Mouse (Mus musculus): ENCODE results near the gene Rtbdn. TPM values are rescaled to one million over a fixed set of nuclear protein-coding genes. Genes with fewer than 3 reads are reported as not detected.
A peak's percentile ranks its signal among the peaks of the same experiment; 100 is the strongest.

Gene Rtbdn
- total and polyA plus RNA-seq, 2 experiments from 2014 or later, result 3.5 to 10.4 TPM

DNA sequence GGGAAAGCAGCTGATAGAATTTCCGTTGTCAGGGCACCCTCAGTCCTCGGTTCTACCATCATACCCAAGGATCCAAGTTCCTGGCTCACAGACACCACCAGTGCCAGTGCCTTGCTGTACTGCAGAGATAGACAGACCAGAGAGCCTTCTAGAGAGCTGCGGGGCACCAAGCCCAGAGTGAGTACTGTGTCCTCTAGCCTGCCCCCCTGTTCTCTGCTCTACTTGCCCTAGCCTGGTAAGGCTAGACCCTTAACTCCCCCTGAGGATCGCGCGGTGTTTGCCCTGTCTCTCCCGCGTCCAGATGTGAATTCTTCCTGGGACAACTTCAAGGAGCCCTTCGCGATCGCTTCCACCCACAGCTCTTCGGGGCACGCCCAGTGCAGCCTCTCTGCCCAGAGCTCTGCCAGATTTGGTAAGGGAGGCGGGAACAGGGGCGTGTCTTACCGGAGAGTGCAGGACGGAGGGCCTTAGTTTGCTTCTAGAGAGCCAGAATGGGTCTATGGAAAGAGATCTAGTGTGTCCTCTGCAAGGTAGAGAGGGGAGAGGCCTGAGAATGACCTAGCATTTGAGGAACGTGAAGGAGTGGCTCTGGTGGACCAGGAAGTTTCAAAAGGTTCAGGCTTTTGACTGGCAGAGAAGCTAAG, 5.9 kb downstream of the Rtbdn start:
- Histone ChIP-seq H3K4me3 (ENCODE audit: low read depth, low read length) (no peak overlapping the region), H3K4me2 (ENCODE audit: low read depth) (no peak overlapping the region), H3K4me1 (ENCODE audit: insufficient read depth) (no peaks in the 10 kb centered on the region), H3K9me3 (ENCODE audit: low read length) (no peaks in the 10 kb centered on the region), H3K36me3 (ENCODE audit: insufficient read depth) (peaks cover 11% of the 10 kb centered on the region; the same call in 1 of the 2 replicates), H3K9ac (no peak overlapping the region), H3K27me3 (ENCODE audit: insufficient read depth, low read length) (peaks cover 17% of the 10 kb centered on the region; the same call in 1 of the 2 replicates), H3K27ac (ENCODE audit: low read depth, low read length) (no peak overlapping the region)
- WGBS, result 8% methylated on average over 18 of the region's 18 CpGs
- ATAC-seq (no peak), DNase-seq (no peak)
- TF ChIP-seq CTCF (IDR thresholded peaks at IDR 0.05; ENCODE audit: low read depth), result no peak

DNA sequence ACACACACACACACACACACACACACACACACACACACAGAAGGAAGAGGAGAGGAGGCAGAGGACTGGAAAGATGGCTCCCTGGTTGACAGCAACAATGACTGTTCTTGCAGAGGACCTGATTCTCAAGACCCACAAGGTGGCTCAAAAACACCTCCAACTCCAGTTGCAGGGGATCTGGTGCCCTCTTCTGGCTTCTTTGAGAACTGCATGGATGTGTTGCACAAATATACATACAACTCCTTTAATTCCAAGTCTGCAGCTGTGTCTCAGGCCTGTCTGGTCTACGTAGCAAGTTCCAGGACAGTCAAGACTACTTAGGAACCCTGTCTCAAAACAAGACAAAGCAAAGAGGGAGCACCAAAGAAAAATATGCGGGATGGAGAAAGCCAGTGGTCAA, 10.0 kb downstream of the Rtbdn start:
- 39% methylated on average over 2 of the region's 2 CpGs for WGBS
- peaks cover 24% of the 10 kb centered on the region for H3K36me3 ChIP-seq (ENCODE audit: insufficient read depth)

DNA sequence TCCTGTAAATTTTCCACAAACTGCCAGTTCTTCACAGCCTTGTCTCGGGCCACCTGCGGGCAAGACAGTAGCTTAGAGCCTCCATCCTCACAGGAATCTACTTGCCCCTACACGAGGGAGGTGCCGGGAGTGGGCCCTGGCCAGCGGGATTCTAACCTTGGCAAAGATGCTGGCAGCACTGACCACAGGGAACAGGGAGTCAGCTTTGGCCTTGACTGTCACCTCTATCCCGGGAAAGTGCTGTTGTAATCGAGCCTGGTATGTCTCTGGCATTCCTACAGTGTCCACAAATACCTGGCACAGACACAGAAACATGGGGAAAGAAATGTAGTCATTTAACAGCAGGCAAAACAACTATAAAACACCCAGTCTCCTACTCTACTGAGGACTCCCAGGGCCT, 13.0 kb downstream of the Rtbdn start:
- H3K4me1 ChIP-seq (ENCODE audit: insufficient read depth), result peaks cover under 1% of the 10 kb centered on the region; the same call in 1 of the 2 replicates
- no peak overlapping the region for H3K4me3 ChIP-seq (ENCODE audit: low read depth, low read length)
- WGBS, result 89% methylated on average over 7 of the region's 7 CpGs
- DNase-seq (no peak), ATAC-seq (no peak)
- H3K4me2 ChIP-seq (ENCODE audit: low read depth), result no peak overlapping the region
- TF ChIP-seq CTCF (IDR thresholded peaks at IDR 0.05; ENCODE audit: low read depth), result no peak
- peaks cover 24% of the 10 kb centered on the region for H3K36me3 ChIP-seq (ENCODE audit: insufficient read depth)
- no peaks in the 10 kb centered on the region for H3K27me3 ChIP-seq (ENCODE audit: insufficient read depth, low read length)
- no peak overlapping the region for H3K9ac ChIP-seq
- H3K9me3 ChIP-seq (ENCODE audit: low read length), result no peaks in the 10 kb centered on the region
- H3K27ac ChIP-seq (ENCODE audit: low read depth, low read length), result no peak overlapping the region

More for the DNA sequence above, 10.0 kb downstream of the Rtbdn start:
- peaks cover 8% of the 10 kb centered on the region; the same call in 1 of the 2 replicates for H3K27me3 ChIP-seq (ENCODE audit: insufficient read depth, low read length)
- ATAC-seq (peak; percentile 42; the same call in 1 of the 2 replicates), DNase-seq (peak; percentile 84)
- H3K4me2 ChIP-seq (ENCODE audit: low read depth), result no peak overlapping the region
- H3K27ac ChIP-seq (ENCODE audit: low read depth, low read length), result no peak overlapping the region
- peak; percentile 89 for TF ChIP-seq CTCF (IDR thresholded peaks at IDR 0.05; ENCODE audit: low read depth)
- H3K9ac ChIP-seq, result no peak overlapping the region
- no peaks in the 10 kb centered on the region for H3K9me3 ChIP-seq (ENCODE audit: low read length)
- no peak overlapping the region for H3K4me3 ChIP-seq (ENCODE audit: low read depth, low read length)
- H3K4me1 ChIP-seq (ENCODE audit: insufficient read depth), result no peaks in the 10 kb centered on the region

DNA sequence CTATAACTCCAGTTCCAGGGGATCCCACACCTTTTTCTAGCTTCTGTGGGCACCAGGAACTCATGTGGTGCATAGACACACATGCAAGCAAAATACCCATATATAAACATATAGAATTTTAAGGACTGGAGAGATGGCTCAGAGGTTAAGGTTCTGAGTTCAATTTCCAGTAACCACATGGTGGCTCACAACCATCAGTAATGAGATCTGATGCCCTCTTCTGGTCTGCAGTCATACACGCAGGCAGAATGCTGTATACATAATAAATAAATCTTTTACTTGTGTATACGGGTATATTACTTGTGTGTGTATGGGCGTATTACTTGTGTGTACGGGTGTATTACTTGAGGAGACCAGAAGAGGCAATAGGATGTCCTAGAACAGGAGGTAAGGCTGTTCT, 17.2 kb downstream of the Rtbdn start:
- no peaks in the 10 kb centered on the region for H3K27me3 ChIP-seq (ENCODE audit: insufficient read depth, low read length)
- H3K4me1 ChIP-seq (ENCODE audit: insufficient read depth), result peaks cover 7% of the 10 kb centered on the region; the same call in 1 of the 2 replicates
- H3K4me3 ChIP-seq (ENCODE audit: low read depth, low read length), result no peak overlapping the region
- 86% methylated on average over 4 of the region's 4 CpGs for WGBS
- no peaks in the 10 kb centered on the region for H3K9me3 ChIP-seq (ENCODE audit: low read length)
- no peak for ATAC-seq
- H3K27ac ChIP-seq (ENCODE audit: low read depth, low read length), result no peak overlapping the region
- 0 out of 2 replicates have a peak, but pooled peaks have one; percentile 20 for TF ChIP-seq CTCF (IDR thresholded peaks at IDR 0.05; ENCODE audit: low read depth)
- no peak for DNase-seq
- H3K9ac ChIP-seq, result no peak overlapping the region
- H3K4me2 ChIP-seq (ENCODE audit: low read depth), result no peak overlapping the region
- peaks cover 6% of the 10 kb centered on the region; the same call in 1 of the 2 replicates for H3K36me3 ChIP-seq (ENCODE audit: insufficient read depth)

DNA sequence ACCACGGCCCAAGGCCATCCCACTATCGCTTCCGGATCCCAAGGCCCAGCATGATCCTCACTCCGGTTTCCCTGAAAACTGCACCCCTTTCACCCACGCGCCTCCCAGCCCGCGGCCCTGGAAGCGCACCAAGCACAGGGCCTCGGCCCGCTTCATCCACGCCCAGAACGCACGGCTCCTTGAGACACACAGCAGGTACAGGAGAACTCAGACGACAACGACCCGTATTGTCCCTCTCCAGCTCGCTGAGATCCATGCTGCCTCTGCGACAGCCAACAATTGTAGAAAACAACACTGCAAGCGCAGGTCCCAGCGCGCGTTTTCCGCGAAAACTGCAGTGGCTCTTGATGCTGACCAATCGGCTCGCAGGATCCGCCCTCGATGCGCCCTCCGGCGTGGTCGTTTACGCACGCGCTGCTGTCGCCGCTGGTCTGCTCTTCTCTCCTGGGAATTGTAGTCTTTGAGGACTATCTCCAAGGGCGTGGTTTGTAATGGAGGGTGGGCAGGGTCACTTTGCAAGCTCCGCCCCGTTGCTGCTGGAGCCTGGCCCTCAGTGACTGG, 19.0 kb downstream of the Rtbdn start:
- 0 out of 2 replicates have a peak overlapping the region, but pooled peaks have one; percentile 29 for H3K27ac ChIP-seq (ENCODE audit: low read depth, low read length)
- peak overlapping the region; percentile 62 for H3K4me3 ChIP-seq (ENCODE audit: low read depth, low read length)
- H3K4me1 ChIP-seq (ENCODE audit: insufficient read depth), result peaks cover 10% of the 10 kb centered on the region
- peak; percentile 91 for ATAC-seq
- no peaks in the 10 kb centered on the region for H3K9me3 ChIP-seq (ENCODE audit: low read length)
- peak overlapping the region; percentile 93 for H3K4me2 ChIP-seq (ENCODE audit: low read depth)
- H3K9ac ChIP-seq, result peak overlapping the region; percentile 64
- no peak for TF ChIP-seq CTCF (IDR thresholded peaks at IDR 0.05; ENCODE audit: low read depth)
- peak; percentile 97 for DNase-seq
- H3K36me3 ChIP-seq (ENCODE audit: insufficient read depth), result 0 out of 2 replicates have a peak, but pooled peaks cover 2% of the 10 kb centered on the region
- 1% methylated on average over 41 of the region's 41 CpGs for WGBS
- no peaks in the 10 kb centered on the region for H3K27me3 ChIP-seq (ENCODE audit: insufficient read depth, low read length)

DNA sequence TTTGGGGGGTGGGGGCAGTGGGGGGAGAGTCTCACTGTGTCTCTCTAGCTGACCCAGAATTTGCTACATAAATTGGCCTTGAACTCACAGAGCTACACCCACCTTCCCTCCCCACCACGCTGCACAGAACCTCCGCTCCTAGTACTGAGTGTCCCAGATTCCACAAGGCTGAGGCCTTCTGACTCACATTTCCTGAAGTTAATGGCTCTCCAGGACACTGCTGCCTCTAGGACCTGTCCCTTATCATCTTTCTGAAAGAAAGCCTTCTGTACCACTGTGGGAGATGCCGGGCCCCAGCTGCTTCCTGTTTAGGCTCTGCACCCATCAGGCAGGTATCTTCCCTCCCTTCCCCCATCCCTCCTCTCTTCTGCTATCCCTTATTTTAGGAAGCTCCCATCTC, 19.8 kb downstream of the Rtbdn start:
- Histone ChIP-seq H3K4me3 (ENCODE audit: low read depth, low read length) (no peak overlapping the region), H3K4me1 (ENCODE audit: insufficient read depth) (peaks cover 16% of the 10 kb centered on the region), H3K27me3 (ENCODE audit: insufficient read depth, low read length) (no peaks in the 10 kb centered on the region), H3K9me3 (ENCODE audit: low read length) (no peaks in the 10 kb centered on the region), H3K4me2 (ENCODE audit: low read depth) (no peak overlapping the region), H3K36me3 (ENCODE audit: insufficient read depth) (peaks cover 8% of the 10 kb centered on the region; the same call in 1 of the 2 replicates), H3K27ac (ENCODE audit: low read depth, low read length) (no peak overlapping the region), H3K9ac (no peak overlapping the region)
- TF ChIP-seq CTCF (IDR thresholded peaks at IDR 0.05; ENCODE audit: low read depth), result no peak
- 71% methylated on average over 3 of the region's 3 CpGs for WGBS
- ATAC-seq (no peak), DNase-seq (no peak)
